Mouse (Mus musculus): Measurements from ENCODE around the gene Gm19402. TPM values are rescaled to one million over a fixed set of nuclear protein-coding genes. Genes with fewer than 3 reads are reported as not detected.

Gm19402 gene
- total and polyA plus RNA-seq, 3 experiments = not detected

DNA sequence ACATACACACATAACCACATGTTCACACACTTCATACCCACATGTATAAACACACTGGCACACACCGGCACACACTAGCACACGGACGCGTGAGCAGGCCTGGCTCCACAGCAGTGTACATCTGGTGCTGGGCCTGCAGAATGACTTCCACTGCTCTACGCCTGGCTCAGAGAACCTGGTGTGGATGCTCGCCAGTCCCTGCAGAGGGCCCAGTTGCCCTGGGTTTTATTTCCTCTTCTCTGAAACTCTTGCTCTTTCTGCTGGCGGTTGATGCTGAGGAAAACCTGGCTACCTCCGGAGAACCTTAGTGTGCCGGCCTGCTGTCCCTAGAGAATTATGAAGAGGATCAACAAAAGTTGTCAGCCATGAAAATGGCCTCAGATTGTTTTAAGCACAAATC lies 38.5 kb downstream of the Gm19402 start:
- DNase-seq (ENCODE audit: low spot score) (no peak), ATAC-seq (ENCODE audit: extremely low read depth, insufficient number of reproducible peaks, low FRiP score, poor library complexity, severe bottlenecking) (no peak)
- TF ChIP-seq POLR2AphosphoS5 (IDR thresholded peaks at IDR 0.05; ENCODE audit: insufficient replicate concordance, low read depth, low read length) (no peak), GATA2 (IDR thresholded peaks at IDR 0.05; ENCODE audit: borderline replicate concordance, low read depth, low read length) (no peak), TAL1 (conservative IDR thresholded peaks at IDR 0.05; ENCODE audit: low read depth, low read length) (no peak), CTCF (IDR thresholded peaks at IDR 0.05; ENCODE audit: low read depth, low read length) (no peak), GATA1 (IDR thresholded peaks at IDR 0.05; ENCODE audit: borderline replicate concordance, low read length) (no peak)
- Histone ChIP-seq H3K36me3 (replicated peaks) (peaks cover 15% of the 10 kb centered on the region), H3K27me3 (ENCODE audit: insufficient read depth, low read length) (peaks cover 28% of the 10 kb centered on the region), H3K4me1 (ENCODE audit: insufficient read depth, low read depth, low read length) (no peaks in the 10 kb centered on the region), H3K9me3 (replicated peaks) (no peaks in the 10 kb centered on the region), H3K4me3 (ENCODE audit: low read depth, low read length) (no peak overlapping the region)

DNA sequence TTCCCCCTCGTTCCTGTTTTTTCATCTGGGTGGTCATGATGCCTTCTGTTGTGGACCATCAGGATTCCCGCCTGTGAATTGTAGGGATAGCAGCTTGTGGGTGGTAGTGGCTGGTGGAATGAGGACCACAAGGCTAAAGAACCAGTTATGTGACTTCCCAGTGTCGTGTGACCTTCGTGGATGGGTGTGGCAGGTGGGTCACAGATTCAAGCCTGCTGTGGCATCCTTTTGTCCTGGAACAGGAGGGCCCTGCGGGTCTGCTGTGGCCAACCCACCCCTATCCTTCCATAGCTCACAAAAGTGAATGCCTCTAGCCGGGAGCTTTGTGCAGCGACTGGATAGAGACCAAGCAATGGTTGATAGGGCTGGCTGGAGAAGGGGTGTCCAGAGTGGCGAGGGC lies 42.7 kb downstream of the Gm19402 start:
- peaks cover 13% of the 10 kb centered on the region; the same call in 1 of the 2 replicates for H3K27me3 ChIP-seq (ENCODE audit: insufficient read depth, low read length)
- ATAC-seq (ENCODE audit: extremely low read depth, insufficient number of reproducible peaks, low FRiP score, poor library complexity, severe bottlenecking) = no peak
- H3K9me3 ChIP-seq (replicated peaks) = no peaks in the 10 kb centered on the region
- no peak for DNase-seq (ENCODE audit: low spot score)
- H3K36me3 ChIP-seq (replicated peaks) = peaks cover 56% of the 10 kb centered on the region
- peaks cover 2% of the 10 kb centered on the region; the same call in 1 of the 2 replicates for H3K4me1 ChIP-seq (ENCODE audit: insufficient read depth, low read depth, low read length)
- H3K4me3 ChIP-seq (ENCODE audit: low read depth, low read length) = no peak overlapping the region
- no peak for TF ChIP-seq GATA2 (IDR thresholded peaks at IDR 0.05; ENCODE audit: borderline replicate concordance, low read depth, low read length)
- no peak for TF ChIP-seq GATA1 (IDR thresholded peaks at IDR 0.05; ENCODE audit: borderline replicate concordance, low read length)
- TF ChIP-seq CTCF (IDR thresholded peaks at IDR 0.05; ENCODE audit: low read depth, low read length) = no peak
- no peak for TF ChIP-seq POLR2AphosphoS5 (IDR thresholded peaks at IDR 0.05; ENCODE audit: insufficient replicate concordance, low read depth, low read length)
- TF ChIP-seq TAL1 (conservative IDR thresholded peaks at IDR 0.05; ENCODE audit: low read depth, low read length) = no peak

DNA sequence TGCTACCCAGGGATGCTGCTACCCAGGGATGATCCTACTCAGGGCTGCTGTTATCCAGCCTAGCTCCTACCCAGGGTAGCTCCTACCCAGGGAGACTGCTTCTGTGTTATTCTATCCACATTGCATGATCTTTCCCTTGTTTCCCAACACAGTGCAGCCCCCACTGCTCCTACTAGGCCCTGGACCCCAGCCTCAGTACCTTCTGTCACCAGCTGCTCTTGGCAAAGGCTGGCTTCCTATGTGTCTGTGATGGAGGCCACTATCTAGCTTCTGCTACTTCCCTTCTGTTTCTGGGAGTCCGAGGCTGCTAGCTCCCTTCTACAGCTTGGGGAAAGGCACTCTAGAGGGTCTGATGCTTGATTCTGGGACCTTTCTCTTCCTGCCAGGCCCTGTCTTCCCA lies 43.1 kb downstream of the Gm19402 start:
- peaks cover 13% of the 10 kb centered on the region; the same call in 1 of the 2 replicates for H3K27me3 ChIP-seq (ENCODE audit: insufficient read depth, low read length)

DNA sequence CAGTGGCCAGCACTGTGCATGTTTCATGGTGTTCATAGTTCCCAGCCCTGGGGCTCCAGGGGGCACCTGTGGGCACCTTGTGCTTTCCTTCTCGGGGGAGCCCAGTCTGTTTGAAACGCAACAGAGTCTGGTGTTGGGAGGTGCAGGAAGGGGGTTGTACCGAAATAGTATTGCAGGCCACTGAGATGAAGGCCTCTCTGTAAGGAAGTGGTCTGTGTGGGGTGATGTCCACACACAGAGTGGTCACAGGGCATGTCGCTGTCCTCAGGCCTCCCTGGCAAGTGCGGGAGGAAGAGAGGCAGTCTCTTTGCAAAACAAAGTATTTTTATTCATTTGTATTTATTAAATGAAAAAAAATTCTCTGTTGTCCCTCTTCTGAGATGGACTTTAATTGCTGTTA lies 45.0 kb downstream of the Gm19402 start:
- ATAC-seq (ENCODE audit: extremely low read depth, insufficient number of reproducible peaks, low FRiP score, poor library complexity, severe bottlenecking) (no peak), DNase-seq (ENCODE audit: low spot score) (no peak)
- H3K4me3 ChIP-seq (ENCODE audit: low read depth, low read length) = no peak overlapping the region
- peaks cover 2% of the 10 kb centered on the region for H3K4me1 ChIP-seq (ENCODE audit: insufficient read depth, low read depth, low read length)
- H3K9me3 ChIP-seq (replicated peaks) = no peaks in the 10 kb centered on the region
- peaks cover 10% of the 10 kb centered on the region; the same call in 1 of the 2 replicates for H3K27me3 ChIP-seq (ENCODE audit: insufficient read depth, low read length)
- peaks cover 76% of the 10 kb centered on the region for H3K36me3 ChIP-seq (replicated peaks)
- TF ChIP-seq TAL1 (conservative IDR thresholded peaks at IDR 0.05; ENCODE audit: low read depth, low read length) (no peak), GATA1 (IDR thresholded peaks at IDR 0.05; ENCODE audit: borderline replicate concordance, low read length) (no peak), POLR2AphosphoS5 (IDR thresholded peaks at IDR 0.05; ENCODE audit: insufficient replicate concordance, low read depth, low read length) (no peak), CTCF (IDR thresholded peaks at IDR 0.05; ENCODE audit: low read depth, low read length) (no peak), GATA2 (IDR thresholded peaks at IDR 0.05; ENCODE audit: borderline replicate concordance, low read depth, low read length) (no peak)

More for the DNA sequence above, 43.1 kb downstream of the Gm19402 start:
- DNase-seq (ENCODE audit: low spot score) (no peak), ATAC-seq (ENCODE audit: extremely low read depth, insufficient number of reproducible peaks, low FRiP score, poor library complexity, severe bottlenecking) (no peak)
- H3K4me3 ChIP-seq (ENCODE audit: low read depth, low read length) = no peak overlapping the region
- H3K4me1 ChIP-seq (ENCODE audit: insufficient read depth, low read depth, low read length) = peaks cover 2% of the 10 kb centered on the region; the same call in 1 of the 2 replicates
- peaks cover 59% of the 10 kb centered on the region for H3K36me3 ChIP-seq (replicated peaks)
- TF ChIP-seq POLR2AphosphoS5 (IDR thresholded peaks at IDR 0.05; ENCODE audit: insufficient replicate concordance, low read depth, low read length) (no peak), GATA2 (IDR thresholded peaks at IDR 0.05; ENCODE audit: borderline replicate concordance, low read depth, low read length) (no peak), GATA1 (IDR thresholded peaks at IDR 0.05; ENCODE audit: borderline replicate concordance, low read length) (no peak), CTCF (IDR thresholded peaks at IDR 0.05; ENCODE audit: low read depth, low read length) (no peak), TAL1 (conservative IDR thresholded peaks at IDR 0.05; ENCODE audit: low read depth, low read length) (no peak)
- no peaks in the 10 kb centered on the region for H3K9me3 ChIP-seq (replicated peaks)

DNA sequence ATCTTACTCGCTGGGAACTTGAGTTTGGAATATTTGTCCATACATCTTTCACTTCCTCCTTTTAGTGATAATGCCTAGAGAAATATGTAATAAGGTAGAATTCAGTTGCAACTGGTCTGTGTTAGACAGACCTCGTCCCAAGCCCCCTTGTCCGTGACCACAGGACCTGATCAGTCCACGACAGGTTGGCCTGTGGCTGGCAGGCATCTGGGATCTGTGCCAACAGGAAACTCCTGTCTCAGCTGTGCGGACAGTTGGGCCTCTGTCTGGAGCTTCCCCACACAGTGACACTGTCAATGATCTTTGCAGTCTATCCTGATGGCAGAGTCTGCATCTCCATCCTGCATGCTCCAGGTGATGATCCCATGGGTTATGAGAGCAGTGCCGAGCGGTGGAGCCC lies 47.4 kb downstream of the Gm19402 start:
- TF ChIP-seq POLR2AphosphoS5 (IDR thresholded peaks at IDR 0.05; ENCODE audit: insufficient replicate concordance, low read depth, low read length) (no peak), GATA1 (IDR thresholded peaks at IDR 0.05; ENCODE audit: borderline replicate concordance, low read length) (no peak), GATA2 (IDR thresholded peaks at IDR 0.05; ENCODE audit: borderline replicate concordance, low read depth, low read length) (no peak), CTCF (IDR thresholded peaks at IDR 0.05; ENCODE audit: low read depth, low read length) (no peak), TAL1 (conservative IDR thresholded peaks at IDR 0.05; ENCODE audit: low read depth, low read length) (no peak)
- no peak for ATAC-seq (ENCODE audit: extremely low read depth, insufficient number of reproducible peaks, low FRiP score, poor library complexity, severe bottlenecking)
- no peak for DNase-seq (ENCODE audit: low spot score)
- no peak overlapping the region for H3K4me3 ChIP-seq (ENCODE audit: low read depth, low read length)
- H3K9me3 ChIP-seq (replicated peaks) = no peaks in the 10 kb centered on the region
- no peaks in the 10 kb centered on the region for H3K27me3 ChIP-seq (ENCODE audit: insufficient read depth, low read length)
- peaks cover 8% of the 10 kb centered on the region for H3K4me1 ChIP-seq (ENCODE audit: insufficient read depth, low read depth, low read length)
- peaks cover 94% of the 10 kb centered on the region for H3K36me3 ChIP-seq (replicated peaks)

Other genes starting within 250 kb of the Gm19402 start
Only the 20 nearest of the 30 such genes appear.
- 133 and 140 TPM in 2 replicates for gene Pttg1ip, start 109.0 kb downstream of the Gm19402 start, total RNA-seq (2014; fragmentation: Nextera tagmentation)
- 111 and 115 TPM in 2 replicates for gene Pttg1ip, start 109.0 kb downstream of the Gm19402 start, total RNA-seq (2017)
- gene Pttg1ip, start 109.0 kb downstream of the Gm19402 start, polyA plus RNA-seq (2012) = 106 and 128 TPM in 2 replicates
- gene Sumo3, start 84.7 kb downstream of the Gm19402 start, total RNA-seq (2014; fragmentation: Nextera tagmentation) = 32.6 and 35.3 TPM in 2 replicates
- gene Sumo3, start 84.7 kb downstream of the Gm19402 start, total RNA-seq (2017) = 96.3 and 115 TPM in 2 replicates
- gene Sumo3, start 84.7 kb downstream of the Gm19402 start, polyA plus RNA-seq (2012) = 130 and 160 TPM in 2 replicates
- not detected in 2 replicates for gene Gm49325, start 84.6 kb downstream of the Gm19402 start, total RNA-seq (2014; fragmentation: Nextera tagmentation)
- not detected in 2 replicates for gene Gm49325, start 84.6 kb downstream of the Gm19402 start, total RNA-seq (2017)
- gene Gm49325, start 84.6 kb downstream of the Gm19402 start, polyA plus RNA-seq (2012) = not detected in 2 replicates
- gene Ube2g2, start 68.5 kb downstream of the Gm19402 start, total RNA-seq (2014; fragmentation: Nextera tagmentation) = 18.4 and 24.5 TPM in 2 replicates
- 20.7 and 23.4 TPM in 2 replicates for gene Ube2g2, start 68.5 kb downstream of the Gm19402 start, total RNA-seq (2017)
- 26.0 and 35.0 TPM in 2 replicates for gene Ube2g2, start 68.5 kb downstream of the Gm19402 start, polyA plus RNA-seq (2012)
- not detected in 2 replicates for gene Tspear, start 4.2 kb downstream of the Gm19402 start, total RNA-seq (2014; fragmentation: Nextera tagmentation)
- not detected in 2 replicates for gene Tspear, start 4.2 kb downstream of the Gm19402 start, total RNA-seq (2017)
- gene Tspear, start 4.2 kb downstream of the Gm19402 start, polyA plus RNA-seq (2012) = not detected in 2 replicates
- gene Gm9508, start 6.5 kb upstream of the Gm19402 start, total RNA-seq (2014; fragmentation: Nextera tagmentation) = not detected in 2 replicates
- not detected in 2 replicates for gene Gm9508, start 6.5 kb upstream of the Gm19402 start, total RNA-seq (2017)
- not detected in 2 replicates for gene Gm9508, start 6.5 kb upstream of the Gm19402 start, polyA plus RNA-seq (2012)
- not detected in 2 replicates for gene Gm10272, start 15.9 kb upstream of the Gm19402 start, total RNA-seq (2014; fragmentation: Nextera tagmentation)
- gene Gm10272, start 15.9 kb upstream of the Gm19402 start, total RNA-seq (2017) = not detected in 2 replicates
- gene Gm10272, start 15.9 kb upstream of the Gm19402 start, polyA plus RNA-seq (2012) = not detected in 2 replicates
- gene Gm10024, start 20.7 kb upstream of the Gm19402 start, total RNA-seq (2014; fragmentation: Nextera tagmentation) = not detected in 2 replicates
- gene Gm10024, start 20.7 kb upstream of the Gm19402 start, total RNA-seq (2017) = not detected in 2 replicates
- gene Gm10024, start 20.7 kb upstream of the Gm19402 start, polyA plus RNA-seq (2012) = not detected in 2 replicates
- gene Gm10142, start 25.1 kb upstream of the Gm19402 start, total RNA-seq (2014; fragmentation: Nextera tagmentation) = not detected in 2 replicates
- not detected in 2 replicates for gene Gm10142, start 25.1 kb upstream of the Gm19402 start, total RNA-seq (2017)
- gene Gm10142, start 25.1 kb upstream of the Gm19402 start, polyA plus RNA-seq (2012) = not detected in 2 replicates
- not detected in 2 replicates for gene Krtap12-1, start 29.8 kb upstream of the Gm19402 start, total RNA-seq (2014; fragmentation: Nextera tagmentation)
- gene Krtap12-1, start 29.8 kb upstream of the Gm19402 start, total RNA-seq (2017) = not detected in 2 replicates
- not detected in 2 replicates for gene Krtap12-1, start 29.8 kb upstream of the Gm19402 start, polyA plus RNA-seq (2012)
- not detected in 2 replicates for gene Gm10100, start 35.7 kb upstream of the Gm19402 start, total RNA-seq (2014; fragmentation: Nextera tagmentation)
- gene Gm10100, start 35.7 kb upstream of the Gm19402 start, total RNA-seq (2017) = not detected in 2 replicates
- gene Gm10100, start 35.7 kb upstream of the Gm19402 start, polyA plus RNA-seq (2012) = not detected in 2 replicates
- not detected in 2 replicates for gene Gm18596, start 51.9 kb upstream of the Gm19402 start, total RNA-seq (2014; fragmentation: Nextera tagmentation)
- gene Gm18596, start 51.9 kb upstream of the Gm19402 start, total RNA-seq (2017) = not detected in 2 replicates
- not detected in 2 replicates for gene Gm18596, start 51.9 kb upstream of the Gm19402 start, polyA plus RNA-seq (2012)
- not detected in 2 replicates for gene Gm9736, start 60.6 kb upstream of the Gm19402 start, total RNA-seq (2014; fragmentation: Nextera tagmentation)
- gene Gm9736, start 60.6 kb upstream of the Gm19402 start, total RNA-seq (2017) = 0.22 TPM in 1 of 2 replicates, not detected in the other
- not detected in 2 replicates for gene Gm9736, start 60.6 kb upstream of the Gm19402 start, polyA plus RNA-seq (2012)
- gene Gm3233, start 68.9 kb upstream of the Gm19402 start, total RNA-seq (2014; fragmentation: Nextera tagmentation) = not detected in 2 replicates
- 0.33 TPM in 1 of 2 replicates, not detected in the other for gene Gm3233, start 68.9 kb upstream of the Gm19402 start, total RNA-seq (2017)
- gene Gm3233, start 68.9 kb upstream of the Gm19402 start, polyA plus RNA-seq (2012) = not detected in 2 replicates
- gene Gm3238, start 80.6 kb upstream of the Gm19402 start, total RNA-seq (2014; fragmentation: Nextera tagmentation) = not detected in 2 replicates
- 0.22 TPM in 1 of 2 replicates, not detected in the other for gene Gm3238, start 80.6 kb upstream of the Gm19402 start, total RNA-seq (2017)
- gene Gm3238, start 80.6 kb upstream of the Gm19402 start, polyA plus RNA-seq (2012) = not detected in 2 replicates
- gene Gm7138, start 86.2 kb upstream of the Gm19402 start, total RNA-seq (2014; fragmentation: Nextera tagmentation) = not detected in 2 replicates
- gene Gm7138, start 86.2 kb upstream of the Gm19402 start, total RNA-seq (2017) = 0.33 TPM in 1 of 2 replicates, not detected in the other
- not detected in 2 replicates for gene Gm7138, start 86.2 kb upstream of the Gm19402 start, polyA plus RNA-seq (2012)
- not detected in 2 replicates for gene Gm3250, start 91.8 kb upstream of the Gm19402 start, total RNA-seq (2014; fragmentation: Nextera tagmentation)
- gene Gm3250, start 91.8 kb upstream of the Gm19402 start, total RNA-seq (2017) = not detected in 2 replicates
- gene Gm3250, start 91.8 kb upstream of the Gm19402 start, polyA plus RNA-seq (2012) = not detected in 2 replicates
- not detected in 2 replicates for gene Gm7137, start 97.4 kb upstream of the Gm19402 start, total RNA-seq (2014; fragmentation: Nextera tagmentation)
- not detected in 2 replicates for gene Gm7137, start 97.4 kb upstream of the Gm19402 start, total RNA-seq (2017)
- not detected in 2 replicates for gene Gm7137, start 97.4 kb upstream of the Gm19402 start, polyA plus RNA-seq (2012)
- not detected in 2 replicates for gene Gm9639, start 104.3 kb upstream of the Gm19402 start, total RNA-seq (2014; fragmentation: Nextera tagmentation)
- not detected in 2 replicates for gene Gm9639, start 104.3 kb upstream of the Gm19402 start, total RNA-seq (2017)
- gene Gm9639, start 104.3 kb upstream of the Gm19402 start, polyA plus RNA-seq (2012) = not detected in 2 replicates
- not detected in 2 replicates for gene Gm19668, start 108.4 kb upstream of the Gm19402 start, total RNA-seq (2014; fragmentation: Nextera tagmentation)
- gene Gm19668, start 108.4 kb upstream of the Gm19402 start, total RNA-seq (2017) = 0.16 TPM in 1 of 2 replicates, not detected in the other
- not detected in 2 replicates for gene Gm19668, start 108.4 kb upstream of the Gm19402 start, polyA plus RNA-seq (2012)

Measured in G1E (cell line).